Mouse (Mus musculus) layer of hippocampus, adult 11-12 months (tissue): Measurements from ENCODE around the gene Ubqln4.

ENCODE experiments used
- DNase-seq: peaks from one replicate; pipeline ENCODE4 v3.0.0; 2022; ENCODE audit warnings: low spot score

Ubqln4 gene

GRCm38 (mm10) chr3:88553525-88553879, at the start of gene Ubqln4:
TSS of gene Ubqln4 (plus strand) at chr3:88553758.
- peak; percentile 90 for DNase-seq

GRCm38 (mm10) chr3:88503881-88504746, 49.4 kb upstream of the Ubqln4 start:
- DNase-seq = no peak

- DNase-seq = no peak
Measured at GRCm38 (mm10) chr3:88505081-88505480, 48.5 kb upstream of the Ubqln4 start.

GRCm38 (mm10) chr3:88505765-88506164, 47.8 kb upstream of the Ubqln4 start:
- DNase-seq = no peak

- DNase-seq = no peak
Measured at GRCm38 (mm10) chr3:88509250-88509649, 44.3 kb upstream of the Ubqln4 start.

- peak; percentile 92 for DNase-seq
Measured at GRCm38 (mm10) chr3:88509692-88510420, 43.7 kb upstream of the Ubqln4 start, which contains the start of gene Lmna. TSS of gene Lmna (minus strand) at chr3:88509956.

GRCm38 (mm10) chr3:88510421-88511289, 42.9 kb upstream of the Ubqln4 start:
- no peak for DNase-seq

GRCm38 (mm10) chr3:88511559-88511958, 42.0 kb upstream of the Ubqln4 start:
- DNase-seq = no peak

GRCm38 (mm10) chr3:88512141-88512895, 41.2 kb upstream of the Ubqln4 start:
- no peak for DNase-seq

- DNase-seq = no peak
Measured at GRCm38 (mm10) chr3:88512896-88513545, 40.5 kb upstream of the Ubqln4 start.

- DNase-seq = no peak
Measured at GRCm38 (mm10) chr3:88513546-88514115, 39.9 kb upstream of the Ubqln4 start.

- no peak for DNase-seq
Measured at GRCm38 (mm10) chr3:88514231-88515094, 39.1 kb upstream of the Ubqln4 start.

- DNase-seq = no peak
Measured at GRCm38 (mm10) chr3:88515095-88515386, 38.5 kb upstream of the Ubqln4 start.

- no peak for DNase-seq
Measured at GRCm38 (mm10) chr3:88516407-88516806, 37.2 kb upstream of the Ubqln4 start.

GRCm38 (mm10) chr3:88518411-88518810, 35.1 kb upstream of the Ubqln4 start:
- DNase-seq = no peak

GRCm38 (mm10) chr3:88520078-88520477, 33.5 kb upstream of the Ubqln4 start:
- no peak for DNase-seq

- no peak for DNase-seq
Measured at GRCm38 (mm10) chr3:88521156-88521555, 32.4 kb upstream of the Ubqln4 start.

- DNase-seq = peak; percentile 66
Measured at GRCm38 (mm10) chr3:88521803-88522331, 31.7 kb upstream of the Ubqln4 start.

GRCm38 (mm10) chr3:88523027-88523426, 30.5 kb upstream of the Ubqln4 start:
- DNase-seq = no peak

GRCm38 (mm10) chr3:88525021-88525420, 28.5 kb upstream of the Ubqln4 start:
- no peak for DNase-seq
